Mouse (Mus musculus): ENCODE results near the gene 1700125H20Rik. TPM values are rescaled to one million over a fixed set of nuclear protein-coding genes. Genes with fewer than 3 reads are reported as not detected.

1700125H20Rik gene
- total and polyA plus RNA-seq, 3 experiments: not detected

DNA sequence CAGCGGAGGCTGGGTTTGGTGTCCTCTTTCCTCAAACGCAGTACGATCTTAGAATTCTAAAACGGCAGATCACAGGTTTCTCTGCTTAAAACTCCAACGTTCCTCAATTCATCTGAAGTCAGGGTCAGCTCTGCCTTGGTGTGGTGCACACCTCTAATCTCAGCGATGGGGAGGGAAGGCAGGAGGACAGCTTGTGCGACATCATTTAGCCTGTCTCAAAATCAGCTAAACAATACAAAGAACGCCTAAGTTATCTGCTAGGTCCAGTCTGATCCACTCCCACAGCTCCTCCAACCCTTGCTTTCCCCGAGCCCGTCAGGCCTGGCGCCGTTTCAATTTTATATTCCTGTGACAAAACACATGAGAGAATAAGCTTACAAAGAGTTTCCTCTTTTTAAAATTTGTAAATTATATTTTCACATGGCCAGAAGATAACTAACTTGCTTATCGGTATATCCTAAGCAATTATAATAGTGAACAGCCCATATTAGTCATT is 13.1 kb downstream of the 1700125H20Rik start:
- Histone ChIP-seq H3K4me1 (ENCODE audit: control insufficient read depth in 1 of 2, insufficient read depth in 2 of 2, low read length in 2 of 2) (peaks cover 6 to 8% of the 10 kb centered on the region in 2 experiments; a peak in 3 of 4 replicates), H3K27me3 (ENCODE audit: control insufficient read depth in 1 of 2, insufficient read depth in 2 of 2, low read length in 2 of 2) (no peaks in the 10 kb centered on the region), H3K9me3 (replicated peaks; ENCODE audit: insufficient read depth, low read length) (no peaks in the 10 kb centered on the region), H3K4me3 (ENCODE audit: control insufficient read depth in 1 of 2, insufficient read depth in 1 of 2, low read depth in 2 of 2, low read length in 2 of 2) (peak overlapping the region in 1 of 2 experiments; percentile 55; a peak in 3 of 4 replicates), H3K27ac (ENCODE audit: control insufficient read depth, low read depth, low read length) (no peak overlapping the region), H3K79me2 (ENCODE audit: control insufficient read depth, insufficient read depth, low read length, poor library complexity) (no peaks in the 10 kb centered on the region; the same call in 1 of the 2 replicates), H3K36me3 (ENCODE audit: control insufficient read depth in 1 of 2, insufficient read depth in 2 of 2, low read length in 2 of 2) (peaks cover 0 to 7% of the 10 kb centered on the region in 2 experiments; a peak in 1 of 4 replicates), H3K9ac (ENCODE audit: control insufficient read depth, low read depth, low read length, poor library complexity, severe bottlenecking) (no peak overlapping the region)
- TF ChIP-seq MYB (IDR thresholded peaks at IDR 0.05; ENCODE audit: low read depth, low read length): no peak
- no peak for TF ChIP-seq TBP (IDR thresholded peaks at IDR 0.05; ENCODE audit: low read depth, low read length)
- TF ChIP-seq MEF2A (IDR thresholded peaks at IDR 0.05; ENCODE audit: extremely low read depth, insufficient replicate concordance, low read depth, low read length, poor library complexity, severe bottlenecking): no peak
- TF ChIP-seq E2F4 (IDR thresholded peaks at IDR 0.05; ENCODE audit: borderline replicate concordance, low read depth, low read length): no peak
- DNase-seq (ENCODE audit: low read depth, low spot score): no peak

DNA sequence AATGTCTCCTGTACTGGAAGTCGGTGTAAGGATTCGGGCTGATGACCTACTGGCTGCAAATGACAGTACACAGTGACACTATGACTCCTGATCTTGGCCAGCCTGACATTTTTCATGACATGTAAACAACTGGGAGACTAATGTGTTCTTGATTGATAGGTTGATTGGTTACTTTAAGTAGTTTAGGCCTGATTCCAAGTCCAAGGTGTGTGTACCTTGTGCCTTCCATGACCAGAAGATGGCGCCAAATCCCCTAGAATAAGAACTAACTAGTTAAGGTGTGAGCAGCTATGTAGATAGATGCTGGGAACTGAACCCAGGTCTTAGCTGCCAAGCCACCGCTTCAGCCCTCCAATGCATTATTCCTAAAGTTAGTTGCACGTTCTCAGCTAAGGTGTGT is 13.9 kb downstream of the 1700125H20Rik start:
- Histone ChIP-seq H3K9ac (ENCODE audit: control insufficient read depth, low read depth, low read length, poor library complexity, severe bottlenecking) (no peak overlapping the region), H3K36me3 (ENCODE audit: control insufficient read depth in 1 of 2, insufficient read depth in 2 of 2, low read length in 2 of 2) (peaks cover 0 to 7% of the 10 kb centered on the region in 2 experiments; a peak in 1 of 4 replicates), H3K27me3 (ENCODE audit: control insufficient read depth in 1 of 2, insufficient read depth in 2 of 2, low read length in 2 of 2) (no peaks in the 10 kb centered on the region), H3K9me3 (replicated peaks; ENCODE audit: insufficient read depth, low read length) (no peaks in the 10 kb centered on the region), H3K4me3 (ENCODE audit: control insufficient read depth in 1 of 2, insufficient read depth in 1 of 2, low read depth in 2 of 2, low read length in 2 of 2) (no peak overlapping the region), H3K79me2 (ENCODE audit: control insufficient read depth, insufficient read depth, low read length, poor library complexity) (no peaks in the 10 kb centered on the region; the same call in 1 of the 2 replicates), H3K27ac (ENCODE audit: control insufficient read depth, low read depth, low read length) (no peak overlapping the region), H3K4me1 (ENCODE audit: control insufficient read depth in 1 of 2, insufficient read depth in 2 of 2, low read length in 2 of 2) (peaks cover 6 to 8% of the 10 kb centered on the region in 2 experiments; a peak in 3 of 4 replicates)
- peak; percentile 91 for DNase-seq (ENCODE audit: low read depth, low spot score)
- TF ChIP-seq CHD2 (IDR thresholded peaks at IDR 0.05; ENCODE audit: low read length): no peak
- TF ChIP-seq SIN3A (IDR thresholded peaks at IDR 0.05; ENCODE audit: low read length): no peak
- TF ChIP-seq ELF1 (IDR thresholded peaks at IDR 0.05; ENCODE audit: low read depth, low read length): no peak
- peak; percentile 51 for TF ChIP-seq HCFC1 (IDR thresholded peaks at IDR 0.05; ENCODE audit: low read depth, low read length)
- no peak for TF ChIP-seq ZKSCAN1 (IDR thresholded peaks at IDR 0.05; ENCODE audit: low read depth, low read length)
- no peak for TF ChIP-seq POLR2AphosphoS2 (IDR thresholded peaks at IDR 0.05; ENCODE audit: low read length)
- TF ChIP-seq RAD21 (IDR thresholded peaks at IDR 0.05; ENCODE audit: low read depth, low read length): peak; percentile 94
- peak; percentile 71 for TF ChIP-seq ZC3H11A (IDR thresholded peaks at IDR 0.05; ENCODE audit: low read depth, low read length)
- peak; percentile 83 for TF ChIP-seq SMC3 (IDR thresholded peaks at IDR 0.05; ENCODE audit: low read depth, low read length)
- TF ChIP-seq MYB (IDR thresholded peaks at IDR 0.05; ENCODE audit: low read depth, low read length): no peak
- no peak for TF ChIP-seq POLR2A (IDR thresholded peaks at IDR 0.05; ENCODE audit: control insufficient read depth in 1 of 2, insufficient read depth in 1 of 2, low read depth in 1 of 2, low read length in 2 of 2, poor library complexity in 1 of 2)
- peak; percentile 63 to 94 (median 82) for TF ChIP-seq CTCF (IDR thresholded peaks at IDR 0.05 in 2 of 3, conservative IDR thresholded peaks at IDR 0.05 in 1 of 3; ENCODE audit: control insufficient read depth in 1 of 3, insufficient read depth in 1 of 3, low read depth in 2 of 3, low read length in 3 of 3, poor library complexity in 1 of 3, severe bottlenecking in 1 of 3)
- TF ChIP-seq RCOR1 (IDR thresholded peaks at IDR 0.05; ENCODE audit: low read depth, low read length): no peak
- TF ChIP-seq UBTF (IDR thresholded peaks at IDR 0.05; ENCODE audit: borderline replicate concordance, insufficient read depth, low read depth, low read length): no peak
- TF ChIP-seq NELFE (IDR thresholded peaks at IDR 0.05; ENCODE audit: low read depth, low read length): no peak

All from MEL (cell line).